Mouse (Mus musculus) urinary bladder, adult 2 months (tissue): Measurements from ENCODE around the gene Arl5a. TPM values are rescaled to one million over a fixed set of nuclear protein-coding genes. Genes with fewer than 3 reads are reported as not detected.

Experiments
- DNase-seq: peaks from one replicate; pipeline ENCODE4 v3.0.0; 2022; ENCODE audit warnings: low spot score
- polyA plus RNA-seq: library from polyadenylated mRNA; depleted of rRNA; stranded (reverse); fragments of >200 nt; gene quantifications from 2 replicates; pipeline ENCODE4 v1.2.3, GENCODE M21; 2012; rRNA removed

Gene Arl5a
- polyA plus RNA-seq, 1 experiment = 34.6 TPM

GRCm38 (mm10) chr2:52361086-52361485 is 63.6 kb downstream of the Arl5a start:
- DNase-seq = no peak

- no peak for DNase-seq
These were observed 65.0 kb downstream of the Arl5a start for GRCm38 (mm10) chr2:52359722-52360121.

GRCm38 (mm10) chr2:52358156-52358555 is 66.5 kb downstream of the Arl5a start:
- no peak for DNase-seq

- no peak for DNase-seq
These were observed 73.7 kb downstream of the Arl5a start for GRCm38 (mm10) chr2:52351029-52351428.

Other genes with a start within 250 kb of the Arl5a start
- 0.63 and 0.70 TPM in 2 replicates for gene Neb, start 46.4 kb downstream of the Arl5a start, polyA plus RNA-seq